Mouse (Mus musculus): ENCODE results near the gene Slc39a10.

The Slc39a10 gene

GRCm38 (mm10) chr1:46892752-46893151 is at the start of gene Slc39a10:
Gene Slc39a10, minus strand, starts transcription at chr1:46892852.
- no peak for DNase-seq (ENCODE audit: low read depth, low spot score)

- DNase-seq (ENCODE audit: low read depth, low spot score): peak; percentile 9
Observed at GRCm38 (mm10) chr1:46939295-46939694, 46.6 kb upstream of the Slc39a10 start.

DNA sequence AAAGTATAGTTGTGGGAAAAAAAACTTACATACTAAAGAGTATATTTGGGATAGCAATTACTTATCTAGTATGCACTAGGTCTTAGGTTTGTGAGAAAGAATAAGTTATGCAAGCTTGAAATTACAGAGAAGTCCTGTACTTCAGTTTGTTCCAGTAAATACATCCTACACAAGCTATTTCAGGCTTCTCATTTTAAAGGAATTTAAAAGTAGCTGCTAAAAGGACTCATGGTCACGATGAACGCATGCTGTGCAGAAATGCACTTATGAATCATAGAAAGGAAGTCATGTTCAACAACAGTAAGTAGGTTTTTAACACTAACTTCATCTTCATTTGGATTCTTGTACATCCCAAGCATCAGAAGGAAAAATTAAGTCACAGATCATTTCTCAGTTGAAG is 45.0 kb upstream of the Slc39a10 start:
- DNase-seq (ENCODE audit: low read depth, low spot score): no peak

DNA sequence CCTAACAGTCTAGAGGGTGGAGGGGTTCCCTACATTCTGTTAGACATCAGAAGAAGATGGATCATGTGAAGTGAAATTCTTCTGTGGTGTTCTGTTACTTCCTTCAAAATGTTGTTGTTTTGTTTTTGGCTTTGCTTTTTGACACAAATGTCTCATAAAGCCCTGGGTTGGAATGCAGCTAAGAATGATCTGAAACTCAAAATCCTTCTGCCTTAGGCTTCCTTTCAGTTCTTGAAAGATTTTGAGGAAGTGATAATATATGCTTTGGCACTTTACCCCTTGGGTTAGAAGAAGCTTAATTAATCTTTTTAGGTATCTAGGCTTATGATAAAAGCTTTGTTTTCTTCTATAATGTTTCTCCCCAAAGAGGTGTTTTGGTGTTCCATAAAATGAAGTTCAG is 34.5 kb upstream of the Slc39a10 start:
- DNase-seq (ENCODE audit: low read depth, low spot score): no peak

DNA sequence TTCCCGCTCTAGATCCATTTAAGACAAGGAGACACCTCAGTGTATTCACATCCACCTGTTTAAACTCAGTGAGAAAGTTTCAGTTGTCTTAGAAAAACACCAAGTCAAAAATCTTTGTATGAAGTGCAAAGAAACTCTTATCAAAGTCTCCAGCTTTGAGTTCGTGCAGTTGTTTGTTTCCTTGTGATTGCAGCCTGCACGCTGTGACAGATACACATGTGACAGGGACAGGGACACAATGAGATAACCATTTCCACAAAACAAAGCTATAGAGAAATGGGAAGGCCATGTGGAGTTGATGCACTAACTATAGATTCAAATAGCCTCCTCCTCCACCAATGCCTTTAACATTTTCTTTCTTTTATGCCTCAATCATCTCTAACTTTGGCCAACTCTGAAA is 33.6 kb upstream of the Slc39a10 start:
- no peak for DNase-seq (ENCODE audit: low read depth, low spot score)

DNA sequence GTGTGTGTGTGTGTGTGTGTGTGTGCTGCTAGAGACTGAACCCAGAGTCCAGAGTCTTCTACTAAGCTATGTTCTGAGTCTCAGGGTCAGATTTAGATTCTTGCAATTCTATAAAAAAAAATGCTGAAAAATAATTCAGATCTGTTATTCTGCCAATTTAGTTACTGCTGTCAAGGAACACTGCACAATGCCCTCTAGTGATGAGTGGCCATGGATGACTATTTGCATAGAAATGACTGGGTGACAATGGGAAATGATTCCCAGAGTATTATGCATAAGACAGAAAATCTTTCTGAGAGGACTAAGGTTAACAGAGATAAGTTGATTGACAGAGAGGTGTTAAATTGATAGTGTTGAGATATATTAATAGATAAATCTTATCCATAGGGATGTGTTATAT is 32.3 kb upstream of the Slc39a10 start:
- DNase-seq (ENCODE audit: low read depth, low spot score): peak; percentile 36

GRCm38 (mm10) chr1:46922904-46923303 is 30.3 kb upstream of the Slc39a10 start:
- DNase-seq (ENCODE audit: low read depth, low spot score): peak; percentile 40

GRCm38 (mm10) chr1:46921630-46922029 is 29.0 kb upstream of the Slc39a10 start:
- no peak for DNase-seq (ENCODE audit: low read depth, low spot score)

- DNase-seq (ENCODE audit: low read depth, low spot score): no peak
Observed at GRCm38 (mm10) chr1:46916237-46916636, 23.6 kb upstream of the Slc39a10 start.

DNA sequence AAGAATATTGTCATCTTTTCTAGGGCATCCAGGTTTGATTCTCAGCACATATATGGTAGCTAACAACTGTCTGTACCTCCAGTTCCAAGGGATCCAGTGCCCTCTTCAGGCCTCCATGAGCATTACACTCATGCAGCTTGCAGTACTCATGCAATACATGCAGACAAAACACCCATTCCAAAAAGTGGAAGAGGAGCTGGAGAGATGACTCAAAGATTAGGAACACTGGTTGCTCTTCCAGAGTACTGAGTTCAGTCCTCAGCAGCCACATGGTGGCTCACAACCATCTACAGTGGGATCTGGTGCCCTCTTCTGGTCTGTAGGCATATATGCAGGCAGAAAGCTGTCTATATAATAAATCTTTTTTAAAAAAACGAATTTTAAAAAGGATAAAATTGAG is 21.7 kb upstream of the Slc39a10 start:
- DNase-seq (ENCODE audit: low read depth, low spot score): peak; percentile 64

DNA sequence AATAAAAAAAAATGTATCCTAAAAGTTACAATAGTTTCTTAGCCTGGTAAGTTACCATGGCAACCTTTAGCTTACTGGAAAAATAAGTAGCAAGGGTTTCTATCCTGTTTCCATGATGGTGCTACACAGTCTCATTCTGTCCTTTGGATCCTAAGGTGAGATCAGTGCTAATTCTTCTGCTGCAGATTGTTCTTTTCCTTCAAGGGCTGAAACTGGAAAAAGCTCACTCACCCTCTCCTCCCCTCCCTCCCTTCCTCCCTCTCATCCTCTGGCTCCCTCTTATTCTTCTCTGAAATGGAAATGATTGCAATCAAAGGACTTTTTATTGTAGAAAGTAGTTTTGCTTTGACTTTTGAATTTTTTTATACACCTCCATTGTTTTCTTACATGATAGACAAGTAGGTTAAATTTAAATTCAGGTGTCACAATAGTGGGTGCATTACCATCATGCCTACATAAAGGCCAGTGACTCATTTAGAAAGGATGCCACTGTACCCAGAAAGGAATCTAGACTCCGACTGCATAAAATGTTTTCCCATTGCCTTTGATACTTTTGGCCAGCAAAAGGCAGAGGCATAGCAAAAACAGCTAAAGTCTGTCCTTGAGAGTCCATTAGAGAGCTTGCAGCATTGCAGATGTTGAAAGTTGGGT is 20.0 kb upstream of the Slc39a10 start:
- no peak for DNase-seq (ENCODE audit: low read depth, low spot score)

- DNase-seq (ENCODE audit: low read depth, low spot score): no peak
Observed at GRCm38 (mm10) chr1:46910154-46910553, 17.5 kb upstream of the Slc39a10 start.

GRCm38 (mm10) chr1:46905706-46906105 is 13.1 kb upstream of the Slc39a10 start:
- DNase-seq (ENCODE audit: low read depth, low spot score): peak; percentile 38

GRCm38 (mm10) chr1:46902102-46902683 is 9.5 kb upstream of the Slc39a10 start:
- no peak for DNase-seq (ENCODE audit: low read depth, low spot score)

DNA sequence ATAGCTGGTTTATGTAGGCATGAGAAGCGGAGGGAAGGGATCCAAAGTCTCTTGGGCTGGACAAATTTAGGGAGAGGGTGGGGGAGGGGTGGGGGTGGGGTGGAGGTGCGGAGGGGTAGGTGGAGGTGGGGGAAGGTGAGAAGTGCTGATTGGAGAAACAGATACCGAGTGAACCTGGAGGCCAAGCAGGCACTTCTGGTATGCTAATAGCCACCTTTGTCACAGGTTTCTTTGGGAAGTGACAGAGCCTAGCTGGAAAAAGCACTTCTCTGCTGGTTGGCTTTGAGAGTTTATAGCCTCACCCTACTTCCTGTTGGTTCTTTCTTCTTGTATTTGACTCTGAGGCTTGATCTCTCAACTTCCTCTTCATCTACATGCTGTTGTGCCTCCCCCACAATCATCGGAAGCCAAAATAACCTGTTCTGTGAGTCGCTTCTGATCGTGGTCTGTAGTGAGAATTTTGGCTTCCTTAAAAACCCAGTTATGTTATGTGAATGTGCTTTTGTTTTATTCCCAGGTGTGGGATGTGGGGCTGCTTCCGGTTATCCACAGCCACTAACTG is 1.7 kb upstream of the Slc39a10 start:
- DNase-seq (ENCODE audit: low read depth, low spot score): peak; percentile 75

DNA sequence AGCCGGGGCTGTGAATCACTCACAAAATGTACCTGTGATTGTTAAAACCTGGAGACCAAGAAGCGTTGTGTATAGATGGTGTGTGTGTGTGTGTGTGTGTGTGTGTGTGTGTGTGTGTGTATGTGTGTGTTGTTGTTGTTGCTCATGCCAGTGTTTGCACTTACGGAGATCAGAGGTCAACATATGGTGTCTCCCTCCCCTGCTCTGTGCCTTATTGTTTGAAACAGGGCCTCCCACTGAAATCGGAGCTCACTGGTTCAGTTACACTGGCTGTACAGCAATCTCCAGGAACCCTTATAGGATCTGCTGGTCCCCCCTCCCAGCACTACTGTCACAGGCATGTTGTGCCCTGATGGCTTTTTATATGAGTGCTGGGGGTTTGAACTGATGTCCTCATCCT is 3.9 kb downstream of the Slc39a10 start:
- no peak for DNase-seq (ENCODE audit: low read depth, low spot score)

GRCm38 (mm10) chr1:46888324-46888723 is 4.3 kb downstream of the Slc39a10 start:
- no peak for DNase-seq (ENCODE audit: low read depth, low spot score)

GRCm38 (mm10) chr1:46887908-46888307 is 4.7 kb downstream of the Slc39a10 start:
- no peak for DNase-seq (ENCODE audit: low read depth, low spot score)

DNA sequence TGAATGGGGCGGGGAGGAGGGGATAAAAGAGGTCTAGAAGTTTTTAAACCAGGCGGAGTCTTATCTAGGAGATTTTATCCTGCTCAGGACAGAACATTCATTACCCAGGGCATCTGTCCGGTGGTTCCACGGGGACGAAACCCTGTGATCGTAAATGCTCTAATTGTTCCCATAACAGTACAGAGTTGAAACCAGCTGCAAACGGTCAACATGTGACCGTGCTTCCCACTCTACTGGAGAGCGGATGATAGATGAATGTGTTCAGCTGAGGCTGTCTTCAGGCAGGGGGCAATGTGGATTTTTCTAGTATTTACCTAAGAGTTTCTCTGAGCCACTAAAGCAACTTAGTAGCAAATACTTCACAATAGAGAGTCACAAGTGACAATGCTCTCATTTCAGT is 6.6 kb downstream of the Slc39a10 start:
- DNase-seq (ENCODE audit: low read depth, low spot score): no peak

DNA sequence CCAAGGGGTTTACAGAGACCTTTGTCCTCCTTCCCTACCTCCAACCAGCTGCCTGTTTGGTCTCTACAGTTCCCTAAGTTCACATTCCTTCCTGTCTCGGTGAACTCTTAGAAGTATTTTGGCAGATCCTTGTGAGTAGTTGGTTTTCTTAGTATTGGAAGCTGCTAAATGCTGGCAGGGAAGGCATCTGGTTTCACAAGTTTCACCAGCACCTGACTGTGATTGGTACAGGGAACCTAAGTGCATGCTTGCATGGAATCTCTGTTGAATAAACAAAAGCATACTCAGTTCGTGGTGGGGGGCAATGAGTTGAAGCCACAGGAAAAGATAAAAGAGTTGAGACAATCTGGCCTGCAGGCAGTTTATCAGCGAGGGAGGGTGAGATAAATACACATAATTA is 7.4 kb downstream of the Slc39a10 start:
- no peak for DNase-seq (ENCODE audit: low read depth, low spot score)

GRCm38 (mm10) chr1:46879951-46880350 is 12.7 kb downstream of the Slc39a10 start:
- no peak for DNase-seq (ENCODE audit: low read depth, low spot score)

DNA sequence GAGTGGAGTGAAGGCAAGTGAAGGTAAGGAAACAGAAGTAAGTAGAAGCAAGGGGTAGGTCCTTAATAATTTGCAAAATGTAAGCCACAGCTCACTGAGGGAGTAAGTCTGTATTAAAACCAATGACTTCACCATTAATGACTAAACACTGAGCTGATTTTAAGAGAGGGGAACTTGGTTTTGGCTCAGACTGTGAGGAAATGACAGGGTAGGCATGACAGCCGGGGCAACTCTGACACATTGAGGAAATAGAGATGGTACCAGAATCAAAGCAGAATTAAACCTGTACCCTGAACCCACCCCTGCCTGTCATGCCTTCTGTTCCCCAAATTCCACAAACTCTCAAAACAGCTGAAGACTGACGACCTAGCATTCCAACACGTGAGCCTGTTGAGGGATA is 18.9 kb downstream of the Slc39a10 start:
- no peak for DNase-seq (ENCODE audit: low read depth, low spot score)

GRCm38 (mm10) chr1:46869788-46870187 is 22.9 kb downstream of the Slc39a10 start:
- DNase-seq (ENCODE audit: low read depth, low spot score): no peak
